Mouse (Mus musculus) adipocyte (in vitro differentiated cells): Measurements from ENCODE around the gene Slc1a7.

Experiments used
- DNase-seq: peaks from one replicate; pipeline ENCODE4 v3.0.0-alpha.2; 2016; ENCODE audit warnings: low spot score

The Slc1a7 gene

DNA sequence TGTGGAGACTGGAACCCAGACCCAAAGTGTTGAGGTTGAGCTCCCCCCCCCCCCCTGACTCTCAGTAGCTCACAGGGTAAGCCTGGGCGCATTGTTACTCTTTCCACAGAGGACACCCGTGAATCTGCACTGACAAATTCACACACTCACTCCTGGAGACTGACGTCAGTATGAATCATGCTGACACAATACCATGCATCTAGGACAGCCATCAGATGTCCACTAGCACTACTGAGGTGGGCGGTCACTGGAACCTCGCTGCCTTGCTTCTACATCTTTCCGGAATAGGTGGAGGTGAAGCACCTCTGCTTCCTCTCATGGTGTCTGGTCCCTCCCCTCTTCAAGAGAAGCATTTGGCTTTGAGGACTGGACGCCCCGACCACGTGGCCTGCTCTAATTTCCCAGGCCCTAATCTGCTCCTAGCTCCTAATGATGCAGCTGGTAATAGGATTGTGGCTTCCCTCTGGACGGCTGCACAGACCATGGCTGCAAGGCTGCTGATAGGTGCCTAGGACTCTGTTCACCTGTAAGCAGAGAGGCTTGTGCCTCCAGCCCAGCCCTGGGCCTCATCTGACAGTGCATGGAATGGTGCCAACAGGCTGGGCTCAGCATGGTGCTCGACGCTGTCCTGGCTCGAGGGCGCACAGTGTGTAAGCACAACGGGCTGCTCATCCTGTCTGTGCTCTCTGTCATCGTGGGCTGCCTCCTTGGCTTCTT is at the start of gene Slc1a7:
Gene Slc1a7, plus strand, starts transcription at position 367 of the 717 bp plus-strand sequence.
- no peak for DNase-seq

DNA sequence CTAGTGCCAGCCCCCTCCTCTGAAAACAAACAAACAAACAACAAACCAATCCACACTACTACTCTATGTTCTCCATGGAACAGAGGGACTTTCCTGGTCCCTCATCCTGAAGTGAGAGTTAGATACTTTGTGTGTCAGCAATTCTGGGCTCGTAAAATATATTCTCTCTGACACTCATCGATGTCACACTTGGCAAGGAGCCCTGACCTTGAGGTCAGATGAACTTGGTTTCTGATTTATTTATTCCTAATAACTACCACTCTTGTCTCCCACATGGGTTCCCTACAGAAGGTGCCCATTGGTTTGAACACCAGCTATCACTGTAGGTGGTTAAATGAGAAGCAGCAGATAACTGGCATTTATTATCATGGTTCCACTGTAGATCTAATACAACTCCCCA is 47.8 kb upstream of the Slc1a7 start:
- DNase-seq = peak; percentile 50

- DNase-seq = peak; percentile 82
Measured at GRCm38 (mm10) chr4:107921152-107921695, 46.9 kb upstream of the Slc1a7 start.

GRCm38 (mm10) chr4:107921952-107922351 is 46.2 kb upstream of the Slc1a7 start:
- DNase-seq = peak; percentile 84

DNA sequence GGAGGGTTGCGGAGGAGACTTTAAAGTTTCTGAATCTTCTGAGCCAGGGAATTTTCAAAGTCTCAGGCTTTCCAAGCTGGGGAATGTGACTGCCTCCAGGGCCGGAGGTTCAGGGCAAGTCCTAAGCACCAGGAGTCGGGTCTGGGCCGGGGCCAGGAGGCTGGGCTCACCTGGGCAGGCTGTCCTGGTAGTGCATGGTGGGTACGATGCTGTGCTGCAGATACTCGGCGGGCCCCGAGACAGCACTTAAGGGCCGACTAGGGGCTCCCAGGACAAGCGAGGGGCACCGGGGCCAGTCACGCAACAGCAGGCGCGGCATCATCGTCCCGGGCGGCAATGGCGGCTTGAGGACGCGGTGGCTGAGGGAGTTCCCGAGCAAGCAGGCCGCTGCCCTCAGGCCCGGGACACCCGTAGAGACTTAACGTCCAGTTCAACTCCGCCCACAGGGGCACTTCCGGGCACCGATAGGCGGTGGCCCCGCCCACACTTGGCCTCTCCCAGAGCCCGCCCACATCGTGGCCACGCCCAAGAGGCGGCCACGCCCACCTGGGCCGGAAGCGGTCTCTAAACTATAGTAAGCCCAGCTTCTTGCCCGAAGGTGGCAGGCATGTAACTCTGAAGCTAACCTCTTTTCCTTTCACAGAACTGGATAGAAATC is 44.9 kb upstream of the Slc1a7 start, which contains the start of gene Cpt2:
Gene Cpt2, minus strand, starts transcription at position 466 of the 658 bp plus-strand sequence.
- DNase-seq = peak; percentile 97

GRCm38 (mm10) chr4:107923803-107924194 is 44.3 kb upstream of the Slc1a7 start:
- no peak for DNase-seq

- no peak for DNase-seq
Measured at GRCm38 (mm10) chr4:107928269-107928668, 39.9 kb upstream of the Slc1a7 start.

DNA sequence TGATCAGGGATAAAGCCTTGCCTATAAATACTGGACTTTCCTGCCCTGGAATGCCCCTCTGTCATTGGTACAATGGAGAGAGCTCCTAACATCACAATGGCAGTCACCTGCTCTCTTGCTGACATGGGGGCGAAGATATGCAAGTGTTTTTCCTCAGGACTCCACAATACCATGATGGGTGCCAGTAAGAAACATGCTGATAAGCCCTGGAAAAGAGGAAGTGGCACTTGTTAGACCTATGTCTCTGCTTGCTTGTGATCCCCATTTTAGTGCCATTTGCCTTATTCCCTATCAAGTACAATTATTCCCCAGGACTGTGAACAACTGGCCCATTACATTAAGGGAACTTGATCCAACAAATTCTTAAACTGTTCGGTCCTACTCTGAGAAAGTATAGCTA is 39.4 kb upstream of the Slc1a7 start:
- DNase-seq = no peak

DNA sequence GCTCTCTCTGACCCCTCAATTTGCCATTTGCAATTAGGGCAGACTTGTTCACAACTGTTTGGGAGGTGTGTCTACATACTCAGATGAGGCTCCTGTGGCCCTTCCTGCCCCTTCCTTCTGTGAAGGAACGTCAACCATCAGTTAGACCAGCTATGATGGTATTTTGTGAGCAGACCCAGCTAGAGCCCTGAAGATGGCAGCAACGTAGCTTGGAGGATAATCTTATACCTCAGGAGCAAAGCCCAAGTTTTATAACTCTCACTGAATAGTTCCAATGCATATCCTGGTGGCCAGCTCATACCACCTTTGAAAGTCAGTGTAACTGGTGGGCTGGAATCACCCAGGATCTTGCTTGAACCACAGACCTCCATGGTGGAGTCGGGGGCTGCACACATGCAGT is 36.7 kb upstream of the Slc1a7 start:
- DNase-seq = peak; percentile 56

- no peak for DNase-seq
Measured at GRCm38 (mm10) chr4:107933239-107933638, 34.9 kb upstream of the Slc1a7 start.

GRCm38 (mm10) chr4:107935254-107935653 is 32.9 kb upstream of the Slc1a7 start:
- DNase-seq = no peak

DNA sequence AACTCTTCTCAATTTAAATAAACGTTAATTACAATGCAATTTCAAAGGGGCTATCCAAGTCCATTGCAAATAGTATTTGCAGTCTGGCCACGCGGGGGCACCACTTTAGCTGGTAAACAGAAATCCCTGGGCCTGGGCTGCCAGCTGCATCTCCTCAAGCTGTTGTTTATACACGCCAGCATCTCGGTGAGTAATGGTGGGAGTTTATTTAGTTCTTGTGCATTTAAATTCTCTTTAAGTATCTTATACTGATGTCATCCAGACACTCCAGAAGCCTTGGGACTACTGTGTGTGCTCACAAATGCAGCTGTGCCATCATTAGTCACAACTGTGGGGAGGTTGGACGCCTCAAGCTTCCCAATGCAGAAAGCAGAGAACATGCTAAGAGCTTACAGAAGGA is 30.8 kb upstream of the Slc1a7 start:
- DNase-seq = peak; percentile 75

DNA sequence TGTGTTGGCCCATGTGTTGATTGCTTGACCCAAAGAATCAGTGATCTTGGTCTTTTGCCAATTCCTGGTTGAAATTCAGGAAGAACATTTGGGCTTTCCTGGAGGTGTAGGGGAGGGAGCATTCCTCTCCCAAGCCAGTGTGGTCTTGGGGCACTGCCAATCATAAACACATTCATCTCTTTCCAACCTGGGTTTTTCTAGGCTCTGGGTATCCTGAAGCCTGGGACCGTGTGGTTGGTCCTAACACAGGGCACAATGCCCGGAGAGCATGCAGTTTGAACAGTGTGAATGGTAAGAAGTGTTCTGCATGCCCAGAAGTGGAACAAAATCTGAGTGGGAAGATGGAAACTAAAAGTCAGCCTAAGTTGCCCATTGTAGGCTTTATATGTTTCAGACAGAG is 30.0 kb upstream of the Slc1a7 start:
- DNase-seq = peak; percentile 75

- DNase-seq = no peak
Measured at GRCm38 (mm10) chr4:107942741-107943140, 25.4 kb upstream of the Slc1a7 start.

DNA sequence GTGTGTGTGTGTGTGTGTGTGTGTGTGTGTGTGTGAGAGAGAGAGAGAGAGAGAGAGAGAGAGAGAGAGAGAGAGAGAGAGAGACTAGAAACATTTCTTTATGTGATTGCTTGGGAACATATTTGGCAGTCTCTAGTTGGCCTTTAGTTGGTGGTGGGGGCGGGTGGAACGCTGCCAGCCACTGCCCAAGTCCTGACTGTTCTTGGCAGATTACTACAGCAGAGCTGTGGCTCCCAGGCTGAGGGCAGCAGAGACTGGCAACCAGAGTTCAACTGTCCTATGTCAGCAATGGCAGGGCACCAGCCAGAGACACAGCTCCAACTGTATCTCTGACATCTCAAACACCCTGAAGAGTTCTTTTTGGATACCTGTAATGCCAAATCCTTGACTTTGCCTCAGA is 24.0 kb upstream of the Slc1a7 start:
- DNase-seq = peak; percentile 86

- no peak for DNase-seq
Measured at GRCm38 (mm10) chr4:107949918-107950317, 18.2 kb upstream of the Slc1a7 start.

DNA sequence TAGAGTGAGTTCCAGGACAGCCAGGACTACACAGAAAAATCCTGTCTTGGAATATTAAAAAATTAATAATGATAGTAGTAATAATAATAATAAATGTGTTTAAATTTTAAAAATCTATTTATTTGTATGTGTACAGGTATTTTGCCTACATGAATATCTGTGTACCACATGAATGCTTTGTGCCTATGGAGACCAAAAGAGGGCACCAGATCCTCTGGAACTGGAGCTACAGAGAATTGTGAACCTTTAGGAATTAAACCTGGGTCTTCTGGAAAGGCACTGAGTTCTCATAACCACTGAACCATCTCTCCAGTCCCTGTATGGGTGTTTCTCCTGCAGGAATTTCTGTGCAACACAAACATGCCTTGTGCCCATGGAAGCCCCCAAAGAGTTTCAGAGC is 15.3 kb upstream of the Slc1a7 start:
- peak; percentile 40 for DNase-seq

- no peak for DNase-seq
Measured at GRCm38 (mm10) chr4:107955691-107956090, 12.4 kb upstream of the Slc1a7 start.

DNA sequence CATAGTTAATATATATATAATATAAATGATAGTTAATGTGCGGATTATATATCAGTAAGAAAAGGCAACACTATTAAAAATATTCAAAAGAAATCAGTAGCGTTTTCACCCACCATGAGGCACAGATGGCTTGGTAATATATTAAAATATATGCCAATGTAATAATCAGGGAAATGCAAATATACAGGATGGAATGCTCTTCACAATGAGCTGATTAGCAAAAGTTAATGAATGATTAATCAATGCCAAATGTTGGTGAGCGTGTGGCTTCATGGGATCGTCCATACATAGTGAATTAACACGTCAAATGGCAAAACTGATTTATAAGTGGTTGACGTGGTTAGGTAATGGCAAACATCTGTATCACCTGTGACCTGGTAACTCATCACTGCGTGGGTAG is 9.6 kb upstream of the Slc1a7 start:
- DNase-seq = no peak

DNA sequence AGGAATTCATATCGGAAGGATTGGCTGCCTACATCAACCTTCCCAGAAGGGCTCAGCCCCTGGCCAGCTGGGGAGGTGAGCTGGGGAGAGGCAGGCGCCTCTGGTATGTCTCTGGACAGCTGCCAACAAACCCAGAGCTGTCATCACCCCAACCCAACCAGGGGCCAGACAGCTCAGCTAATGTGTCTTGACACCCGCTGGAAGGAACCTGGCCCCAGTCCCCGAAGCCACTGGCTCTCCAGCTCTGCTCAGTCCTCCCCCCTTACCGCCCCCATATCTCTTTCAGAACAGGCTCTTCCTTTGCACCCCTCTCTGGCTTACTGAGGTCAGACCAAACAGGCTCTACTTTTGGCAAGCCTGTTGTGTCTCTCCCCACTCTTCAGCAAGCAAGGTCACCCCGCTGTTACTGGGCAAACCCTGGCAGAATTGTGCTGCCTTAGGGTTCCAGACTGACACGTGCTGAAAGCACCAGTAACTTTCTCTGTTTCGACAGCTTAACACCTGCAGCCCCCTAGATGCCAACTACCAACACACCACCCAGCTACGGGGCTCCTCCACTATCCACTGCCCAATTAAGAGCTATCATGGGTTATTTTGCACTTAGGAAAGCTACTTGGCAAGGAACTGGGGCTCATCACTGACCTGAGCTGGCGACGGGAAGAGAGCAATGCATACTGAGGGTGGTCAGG is 5.9 kb upstream of the Slc1a7 start:
- DNase-seq = peak; percentile 77

DNA sequence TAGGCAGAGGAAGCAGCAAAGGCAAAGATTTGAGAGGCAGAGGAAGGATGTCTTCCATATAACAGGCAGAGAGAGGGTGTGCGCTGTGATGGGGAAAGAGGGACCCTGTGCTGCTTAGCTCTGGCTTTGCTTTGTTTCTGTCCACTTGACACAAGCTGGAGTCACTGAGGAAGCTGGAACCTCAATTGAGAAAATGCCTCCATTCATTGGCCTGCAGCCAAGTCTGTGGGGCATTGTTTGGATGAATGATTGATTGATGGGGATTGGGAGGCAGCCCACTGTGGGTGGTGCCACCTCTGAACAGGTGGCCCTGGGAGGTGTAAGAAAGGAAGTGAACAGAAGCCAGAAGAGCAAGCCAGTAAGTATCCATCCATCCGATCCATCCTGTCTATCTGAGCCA is 5.3 kb upstream of the Slc1a7 start:
- no peak for DNase-seq

DNA sequence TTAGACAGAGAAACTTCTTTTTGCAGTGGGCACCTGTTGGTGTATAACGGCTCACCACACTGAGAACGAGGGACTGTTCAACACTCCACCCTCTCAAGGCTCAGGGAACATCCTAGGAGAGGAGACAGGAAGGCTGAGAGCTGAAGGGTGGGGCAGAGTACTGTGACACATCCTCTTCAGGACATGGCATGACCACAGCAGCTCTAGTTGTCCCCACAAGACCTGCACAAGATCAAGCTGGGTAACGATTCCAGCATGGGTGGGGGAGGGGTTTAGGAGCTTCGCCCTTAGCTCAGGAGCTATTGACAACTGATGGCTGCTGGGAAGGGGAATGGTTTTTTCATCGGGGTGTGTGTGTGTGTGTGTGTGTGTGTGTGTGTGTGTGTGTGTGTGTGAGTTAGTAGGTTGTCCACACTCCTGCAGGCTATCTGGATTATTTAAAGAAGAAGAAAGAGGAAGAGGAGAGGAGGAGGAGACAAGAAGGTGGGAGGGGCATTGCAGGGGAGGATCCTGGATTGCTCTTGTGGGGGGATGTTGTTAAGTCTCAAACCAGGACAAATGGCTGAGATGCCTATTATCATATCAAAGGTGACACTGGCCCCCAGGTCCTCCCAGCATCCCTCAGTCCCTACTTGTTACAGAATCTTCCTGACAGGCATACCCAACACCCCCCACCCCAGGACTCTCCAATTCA is 1.6 kb upstream of the Slc1a7 start:
- no peak for DNase-seq
